Mouse (Mus musculus): ENCODE results near the gene Armc2.

Gene Armc2

GRCm38 (mm10) chr10:42014086-42014485 lies 4.2 kb downstream of the Armc2 start:
- no peak for DNase-seq

DNA sequence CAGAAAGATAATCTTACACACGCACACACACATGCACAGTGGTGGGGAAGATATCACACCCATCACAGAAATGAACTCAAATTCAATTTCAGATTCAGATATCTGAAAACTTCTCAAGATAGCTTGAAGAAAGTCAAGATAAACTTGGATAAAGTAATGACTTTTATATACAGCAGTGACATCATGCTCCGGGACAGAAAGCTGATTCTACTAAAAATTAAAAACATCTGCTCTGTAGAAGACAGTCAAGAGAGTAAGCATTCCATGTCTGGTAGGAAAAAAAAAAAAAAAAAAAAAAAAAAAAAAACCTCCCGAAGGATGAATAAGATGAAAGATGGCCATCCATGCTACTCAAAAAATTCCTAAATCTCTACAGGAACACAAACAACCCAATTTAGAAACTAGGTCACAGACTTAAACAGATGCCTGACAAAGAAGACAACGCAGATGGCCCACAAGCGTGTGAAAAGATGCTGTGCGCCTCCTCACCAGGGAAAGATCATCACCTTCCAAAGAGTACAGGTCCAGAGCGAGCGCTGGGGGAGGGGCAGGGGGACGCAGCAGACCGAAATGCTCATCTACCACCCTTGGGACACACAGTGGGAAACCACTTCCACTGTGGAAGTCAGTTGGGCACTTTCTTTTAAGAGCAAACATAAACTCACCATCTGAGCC lies 7.3 kb downstream of the Armc2 start:
- no peak for DNase-seq

GRCm38 (mm10) chr10:42005259-42005658 lies 13.0 kb downstream of the Armc2 start:
- DNase-seq, result no peak

GRCm38 (mm10) chr10:42004690-42005089 lies 13.6 kb downstream of the Armc2 start:
- no peak for DNase-seq

GRCm38 (mm10) chr10:42004056-42004455 lies 14.2 kb downstream of the Armc2 start:
- DNase-seq, result no peak

DNA sequence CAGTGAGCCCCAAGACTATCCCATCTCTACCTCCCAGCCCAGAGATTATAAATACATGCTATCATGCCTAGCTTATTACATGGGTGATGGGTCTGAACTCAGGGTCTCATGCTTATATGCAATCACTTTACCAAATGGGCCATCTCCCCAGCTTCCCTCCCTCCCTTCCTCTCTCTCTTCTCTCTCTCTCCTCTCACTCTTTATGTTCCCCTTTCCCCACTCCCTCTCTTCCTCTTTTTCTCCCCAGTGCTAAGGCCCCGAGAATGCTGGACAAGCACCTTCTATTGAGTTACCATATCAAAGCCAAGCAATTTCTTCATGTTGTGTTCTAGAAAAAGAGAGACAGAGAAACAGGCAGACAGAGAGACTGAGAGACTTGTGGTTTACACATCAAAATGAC lies 14.7 kb downstream of the Armc2 start:
- no peak for DNase-seq

DNA sequence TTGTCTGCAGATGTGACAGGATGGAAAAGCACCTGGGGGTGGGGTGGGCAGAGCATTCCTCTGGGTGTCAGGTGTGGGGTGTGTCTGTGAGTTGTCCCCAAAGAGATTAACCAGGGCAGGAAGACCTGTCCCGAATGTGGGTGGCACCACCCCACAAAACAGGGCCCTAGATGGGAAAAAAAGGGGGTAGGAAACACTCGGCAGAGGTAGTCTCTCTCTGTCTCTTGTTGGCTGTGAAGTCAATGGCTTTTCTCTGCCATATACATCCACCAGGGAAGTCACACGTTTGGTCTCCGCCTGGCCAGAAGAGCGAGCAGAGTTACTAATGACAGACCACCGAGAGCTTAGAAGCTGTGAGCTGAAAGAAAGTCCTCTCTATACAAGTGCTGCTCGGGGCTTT lies 15.8 kb downstream of the Armc2 start:
- DNase-seq, result no peak

GRCm38 (mm10) chr10:42001260-42001659 lies 17.0 kb downstream of the Armc2 start:
- no peak for DNase-seq

- no peak for DNase-seq
These were observed 20.5 kb downstream of the Armc2 start for GRCm38 (mm10) chr10:41997691-41998178.

GRCm38 (mm10) chr10:41996157-41996556 lies 22.1 kb downstream of the Armc2 start:
- DNase-seq, result no peak

DNA sequence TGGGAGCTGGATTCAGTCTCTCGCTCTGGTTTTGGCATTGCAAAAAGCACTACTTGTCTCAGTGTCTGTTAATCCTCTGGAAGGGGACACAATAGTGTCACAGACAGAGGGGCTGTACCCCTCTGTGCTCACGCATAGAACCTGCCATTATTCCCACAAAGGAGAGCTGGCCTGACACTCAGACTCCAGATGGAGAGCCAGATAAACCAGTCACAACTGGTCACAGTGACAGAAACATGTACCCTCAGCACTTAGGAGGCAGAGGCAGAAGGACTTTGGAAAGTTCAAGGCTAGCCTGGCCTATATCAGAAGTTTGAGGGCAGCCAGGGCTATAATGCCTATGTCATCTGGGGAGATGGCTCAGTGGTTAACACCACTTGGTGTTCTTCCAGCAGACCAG lies 23.2 kb downstream of the Armc2 start:
- DNase-seq, result no peak

DNA sequence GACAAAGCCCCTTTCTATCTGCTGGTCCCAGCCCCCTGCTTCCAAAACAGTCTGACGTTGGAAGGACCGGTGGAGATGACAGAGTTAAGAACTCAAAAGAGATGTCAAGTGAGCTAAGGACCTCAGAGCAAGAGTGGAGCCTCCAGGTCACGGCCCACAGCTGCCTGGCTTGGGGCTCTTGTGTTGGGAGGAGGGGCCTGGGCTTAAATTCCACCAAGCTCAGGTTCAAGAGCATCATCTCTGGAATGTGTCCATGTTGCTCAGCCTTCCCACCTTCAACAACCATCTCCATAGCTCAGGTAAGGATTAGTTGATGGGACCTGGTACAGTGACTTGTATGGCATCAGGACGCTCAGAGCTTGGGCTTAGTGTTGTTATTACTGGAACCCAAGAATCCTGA lies 23.7 kb downstream of the Armc2 start:
- DNase-seq, result no peak

GRCm38 (mm10) chr10:41992059-41992440 lies 26.2 kb downstream of the Armc2 start:
- DNase-seq, result no peak

- DNase-seq, result no peak
These were observed 26.7 kb downstream of the Armc2 start for GRCm38 (mm10) chr10:41991364-41992058.

- no peak for DNase-seq
These were observed 27.3 kb downstream of the Armc2 start for GRCm38 (mm10) chr10:41990896-41991295.

DNA sequence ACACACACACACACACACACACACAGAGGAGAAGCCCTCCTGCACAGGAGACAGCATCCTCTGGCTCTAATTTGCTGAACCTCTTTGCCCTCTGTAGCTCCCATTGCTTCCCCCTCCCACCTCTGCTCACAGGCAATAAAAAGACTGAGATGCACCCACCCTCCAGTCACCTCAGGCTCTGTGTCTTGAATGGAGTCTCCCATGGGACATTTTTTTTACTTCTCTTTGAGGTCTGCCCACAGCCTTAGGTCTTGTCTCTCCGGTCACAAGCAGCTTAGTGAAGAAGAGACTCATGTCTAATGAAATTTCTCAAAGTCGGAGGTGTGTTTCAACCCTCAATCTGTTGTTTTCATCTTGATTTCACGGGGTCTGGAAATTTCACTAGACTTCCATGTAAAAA lies 29.3 kb downstream of the Armc2 start:
- DNase-seq, result no peak

- DNase-seq, result no peak
These were observed 32.1 kb downstream of the Armc2 start for GRCm38 (mm10) chr10:41986126-41986525.

DNA sequence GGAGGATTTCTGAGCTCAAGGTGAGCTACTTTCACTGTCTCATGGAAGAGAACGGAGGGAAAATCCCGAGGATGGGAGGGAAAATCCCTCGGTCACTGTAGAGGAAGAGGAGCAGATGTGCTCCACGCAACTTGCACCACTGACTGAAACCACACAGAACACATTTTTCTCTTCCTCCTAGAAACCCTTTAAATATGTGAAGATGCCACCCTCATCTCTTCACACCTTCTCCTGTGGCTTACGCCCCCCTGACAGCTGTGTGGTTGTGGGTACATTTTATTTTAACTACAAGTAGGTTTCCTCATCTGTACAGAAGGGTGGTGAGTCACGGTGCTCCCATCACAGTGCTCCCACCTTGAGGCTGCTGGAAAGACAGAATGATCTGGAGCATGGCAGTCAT lies 34.0 kb downstream of the Armc2 start:
- DNase-seq, result no peak

GRCm38 (mm10) chr10:41982821-41983220 lies 35.4 kb downstream of the Armc2 start:
- DNase-seq, result no peak

DNA sequence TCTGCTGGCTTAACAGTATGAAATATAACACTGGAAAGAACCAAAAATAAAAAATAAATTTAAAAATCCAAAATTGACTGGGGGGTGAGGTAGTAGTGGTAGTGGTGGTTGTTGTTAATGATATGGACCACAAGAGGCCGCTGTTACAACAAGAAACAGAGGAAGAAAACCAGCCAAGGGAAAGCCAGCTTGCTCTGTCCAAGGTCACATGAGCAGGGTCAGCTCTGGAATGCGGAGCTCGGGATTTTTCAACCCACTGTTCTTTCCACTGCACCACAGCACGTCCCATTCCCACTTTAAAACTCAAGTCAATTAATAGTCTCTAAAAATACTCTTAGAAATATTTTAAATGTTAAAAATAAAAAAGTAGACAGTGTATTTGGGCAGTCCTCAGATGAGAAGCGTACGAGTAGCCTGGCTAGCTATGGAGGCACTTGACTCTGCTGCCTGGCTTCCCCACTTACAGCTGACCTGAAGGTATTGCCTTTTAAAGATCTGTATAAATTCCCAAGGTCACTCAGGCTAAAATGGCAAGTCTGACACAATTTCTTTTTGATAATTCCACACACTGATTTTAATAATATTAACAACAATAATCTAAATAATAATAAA lies 37.4 kb downstream of the Armc2 start:
- DNase-seq, result peak; percentile 54

GRCm38 (mm10) chr10:41978403-41979234 lies 39.6 kb downstream of the Armc2 start:
- no peak for DNase-seq

DNA sequence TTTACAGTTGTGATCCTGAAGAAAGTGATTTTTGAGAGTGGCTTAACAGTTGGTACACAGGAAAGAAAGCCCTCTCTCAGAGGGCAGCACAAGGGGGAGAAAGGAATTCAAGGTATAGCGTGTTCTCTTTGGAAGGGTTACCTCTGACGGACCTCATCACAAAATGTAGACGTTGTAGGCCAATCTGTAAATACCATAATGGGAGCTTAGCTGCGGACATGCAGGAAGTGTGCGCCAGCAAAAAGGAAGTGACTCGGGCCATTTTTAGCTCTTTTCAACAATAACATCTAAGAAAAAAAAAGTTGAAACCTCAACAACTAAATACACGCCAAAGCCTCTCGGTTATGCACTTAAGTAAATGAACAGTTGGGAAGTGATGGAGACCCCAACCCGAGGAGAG lies 45.6 kb downstream of the Armc2 start:
- DNase-seq, result no peak

DNA sequence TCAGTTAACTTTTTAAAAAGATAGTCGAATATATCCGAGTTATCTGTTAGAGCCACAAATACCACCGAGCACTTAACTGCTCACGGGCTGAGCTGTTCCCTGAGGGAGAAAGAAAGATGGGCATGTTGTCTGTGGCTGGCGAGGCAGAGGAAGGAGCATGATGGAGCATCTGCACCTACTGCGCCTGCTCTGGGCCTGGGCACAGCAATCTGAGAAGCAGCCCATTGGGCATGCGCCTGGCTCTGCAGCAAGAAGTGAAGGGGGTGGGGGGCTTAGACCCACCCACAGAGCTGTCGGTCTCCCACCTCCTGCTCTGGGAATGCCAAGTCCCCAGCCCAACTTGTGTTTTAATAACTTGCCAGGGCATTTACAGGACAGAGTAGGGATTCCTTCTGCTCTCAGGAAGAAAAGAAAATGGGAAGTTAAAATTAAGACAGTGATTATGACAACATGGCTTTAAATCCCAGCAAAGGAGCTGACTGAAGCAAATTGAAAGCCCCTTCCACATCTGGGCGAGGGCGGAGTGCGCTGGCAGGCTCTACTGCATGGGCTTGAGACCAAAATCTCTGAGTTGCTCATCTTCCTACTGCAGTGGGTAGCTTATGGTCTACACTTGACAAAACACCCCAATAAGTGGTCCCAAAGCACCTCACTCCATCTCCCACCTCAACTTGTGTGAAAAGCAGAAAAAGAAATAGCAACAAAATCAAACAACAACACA lies 50.2 kb downstream of the Armc2 start:
- peak; percentile 30 for DNase-seq

Measured in layer of hippocampus, adult 9-11 months (tissue).